Mouse (Mus musculus) forebrain, embryonic 14.5 days (tissue): ENCODE data around the gene Gm20878. TPM values are rescaled to one million over a fixed set of nuclear protein-coding genes. Genes with fewer than 3 reads are reported as not detected.
"Not testable (repeated sequence)": the region's sequence is repeated elsewhere in the genome, so short reads cannot be mapped to it uniquely, and the experiment has no call there.

Source experiments
- ATAC-seq: fragments of 200-750 bp; cut with Nextera tagmentation; 2 replicates; pipeline ENCODE4 v1.8.0; 2017; ENCODE audit warnings: mild to moderate bottlenecking, moderate library complexity
- DNase-seq: peaks from one replicate; pipeline ENCODE4 v3.0.0-alpha.2; 2015; ENCODE audit warnings: low spot score
- H3K27ac ChIP-seq: fragments of 300-500 bp; sonication (generic); 2 replicates; pipeline ENCODE4 v1.5.1; 2014; ENCODE audit warnings: low read depth, mild to moderate bottlenecking, control low read depth, low read length, moderate library complexity
- H3K27me3 ChIP-seq: fragments of 300-500 bp; sonication (generic); replicated peaks from 2 replicates; pipeline ENCODE4 v1.6.1; 2014; ENCODE audit warnings: low read length, control low read depth, mixed read lengths; ENCODE audit not compliant: control insufficient read depth, insufficient read depth
- H3K36me3 ChIP-seq: fragments of 300-500 bp; sonication (generic); 2 replicates; pipeline ENCODE4 v1.6.1; 2014; ENCODE audit warnings: low read length, control low read depth; ENCODE audit not compliant: control insufficient read depth, insufficient read depth
- H3K4me1 ChIP-seq: fragments of 300-500 bp; sonication (generic); 2 replicates; pipeline ENCODE4 v1.6.1; 2014; ENCODE audit warnings: antibody characterized with exemption, low read length, control low read depth; ENCODE audit not compliant: control insufficient read depth, insufficient read depth
- H3K4me2 ChIP-seq: fragments of 300-500 bp; sonication (generic); 2 replicates; pipeline ENCODE4 v1.6.1; 2014; ENCODE audit warnings: mild to moderate bottlenecking, control low read depth, low read length
- H3K4me3 ChIP-seq: fragments of 300-500 bp; sonication (generic); 2 replicates; pipeline ENCODE4 v1.5.1; 2014; ENCODE audit warnings: low read depth, low read length, control low read depth
- H3K9ac ChIP-seq: fragments of 300-500 bp; sonication (generic); 2 replicates; pipeline ENCODE4 v1.6.1; 2014; ENCODE audit warnings: mild to moderate bottlenecking, low read length, control low read depth, moderate library complexity
- H3K9me3 ChIP-seq: fragments of 300-500 bp; sonication (generic); replicated peaks from 2 replicates; pipeline ENCODE4 v1.6.1; 2016; ENCODE audit warnings: low read length, control low read depth, mixed read lengths; ENCODE audit not compliant: control insufficient read depth
- WGBS: fragments of 180-500 bp; shearing (Covaris S2); extraction: QIAGEN DNeasy Blood & Tissue Kit; methylation state at CpG from one replicate; pipeline ENCODE4 v1.1.7; 2014; 5-methylcytosine and 5-hydroxymethylcytosine counted together
- polyA plus RNA-seq: library from polyadenylated mRNA; unstranded; fragments of >200 nt; fragmentation: Nextera tagmentation; extraction: Ambion mirVana; gene quantifications from 2 replicates; pipeline ENCODE4 v1.2.1, GENCODE M21; 2014

Gm20878 gene
- 4.6 and 4.9 TPM in 2 replicates for polyA plus RNA-seq

DNA sequence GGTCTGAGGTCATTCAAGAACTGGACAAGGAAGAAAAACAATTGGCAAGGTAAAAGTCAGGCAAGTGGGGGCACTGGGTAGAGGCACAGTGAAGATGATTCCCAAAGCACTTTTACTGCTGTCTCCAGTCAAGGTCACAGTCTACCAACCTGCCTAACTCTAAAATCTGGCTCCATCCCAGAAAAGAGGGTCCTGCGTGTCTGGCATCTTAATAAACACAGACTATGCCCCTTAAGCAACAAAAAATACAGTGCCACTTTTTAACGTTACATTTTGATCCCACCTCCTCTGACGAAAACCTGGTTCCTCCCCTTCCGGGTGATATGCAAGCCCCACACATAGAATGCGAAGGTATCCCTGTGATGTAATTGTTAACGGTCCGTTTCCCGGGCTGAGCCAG lies at the start of gene Gm20878:
Gene Gm20878, plus strand, starts transcription at position 301 of the 400 bp plus-strand sequence.
- H3K4me2 ChIP-seq, H3K27me3 ChIP-seq, DNase-seq, H3K36me3 ChIP-seq, H3K9me3 ChIP-seq, H3K27ac ChIP-seq, ATAC-seq, H3K9ac ChIP-seq, H3K4me3 ChIP-seq, H3K4me1 ChIP-seq: not testable (repeated sequence)
- WGBS, result no CpG with 5 or more reads among the region's 8 CpGs

DNA sequence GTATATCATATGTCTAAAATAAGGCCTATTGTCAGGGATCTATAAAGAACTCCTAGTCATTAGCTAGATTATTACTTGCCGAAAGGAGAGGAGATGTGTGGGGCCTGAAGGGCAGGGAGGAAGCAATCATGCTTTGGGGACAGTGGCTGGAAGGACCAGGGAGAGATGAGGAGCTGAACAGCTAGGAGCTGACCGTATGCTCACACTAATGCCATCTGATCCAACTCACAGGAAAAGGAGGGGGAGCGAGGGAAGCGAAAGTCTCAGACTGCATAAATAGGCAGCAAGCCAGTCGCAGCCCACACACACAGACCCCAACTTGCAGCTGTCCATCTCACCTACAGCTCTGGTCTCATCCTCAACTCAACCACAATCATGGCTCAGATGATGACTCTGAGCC lies 38.1 kb upstream of the Gm20878 start, which contains the start of gene Gm21541:
Gene Gm21541, plus strand, starts transcription at position 301 of the 400 bp plus-strand sequence.
- not testable (repeated sequence) for ATAC-seq, H3K4me2 ChIP-seq
- WGBS, result no CpG with 5 or more reads among the region's 5 CpGs

DNA sequence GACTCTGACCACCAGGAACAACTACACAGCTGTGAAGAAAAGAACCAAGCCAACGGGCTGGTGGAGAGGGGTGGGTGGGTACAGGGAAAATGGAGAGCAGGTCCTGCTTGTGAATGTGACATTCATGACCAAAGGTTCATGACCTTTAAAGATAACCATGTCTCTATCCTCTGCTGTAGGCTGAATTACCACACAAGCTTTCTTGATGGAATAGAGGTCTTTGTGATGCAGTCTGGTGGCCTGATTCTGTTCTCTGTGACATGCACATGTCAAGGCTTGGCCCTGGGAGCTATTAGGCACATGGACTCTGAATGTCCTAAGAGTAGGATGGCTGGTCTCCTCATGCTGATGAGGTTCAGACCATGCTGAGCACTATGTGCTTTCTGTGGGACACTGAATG lies 24.4 kb downstream of the Gm20878 start, which contains the start of gene Fam205a4:
Gene Fam205a4, plus strand, starts transcription at position 301 of the 400 bp plus-strand sequence.
- H3K36me3 ChIP-seq, H3K9ac ChIP-seq, H3K4me3 ChIP-seq, H3K27ac ChIP-seq, H3K27me3 ChIP-seq, ATAC-seq, H3K4me1 ChIP-seq, H3K4me2 ChIP-seq, H3K9me3 ChIP-seq, DNase-seq: not testable (repeated sequence)
- no CpG with 5 or more reads among the region's 1 CpGs for WGBS

More for the DNA sequence above, 38.1 kb upstream of the Gm20878 start, which contains the start of gene Gm21541:
- not testable (repeated sequence) for H3K36me3 ChIP-seq, H3K4me3 ChIP-seq, H3K9ac ChIP-seq, H3K27ac ChIP-seq, H3K9me3 ChIP-seq, H3K27me3 ChIP-seq, DNase-seq, H3K4me1 ChIP-seq

Other genes starting within 250 kb of the Gm20878 start
- gene Cntfr, start 244.5 kb upstream of the Gm20878 start, polyA plus RNA-seq, result 12.6 and 12.7 TPM in 2 replicates
- 23.9 and 24.3 TPM in 2 replicates for gene Il11ra1, start 241.6 kb upstream of the Gm20878 start, polyA plus RNA-seq
- gene Rpp25l, start 228.0 kb upstream of the Gm20878 start, polyA plus RNA-seq, result 72.2 and 83.3 TPM in 2 replicates
- gene Dctn3, start 218.4 kb upstream of the Gm20878 start, polyA plus RNA-seq, result 301 and 330 TPM in 2 replicates
- 0.12 and 0.15 TPM in 2 replicates for gene Arid3c, start 210.4 kb upstream of the Gm20878 start, polyA plus RNA-seq
- gene Galt, start 186.3 kb upstream of the Gm20878 start, polyA plus RNA-seq, result 23.4 and 25.2 TPM in 2 replicates
- gene Sigmar1, start 185.4 kb upstream of the Gm20878 start, polyA plus RNA-seq, result 49.8 and 54.2 TPM in 2 replicates
- 195 and 200 TPM in 2 replicates for gene Ccl27a, start 167.3 kb upstream of the Gm20878 start, polyA plus RNA-seq
- gene Gm21541, start 38.0 kb upstream of the Gm20878 start, polyA plus RNA-seq, result not detected in 2 replicates
- gene Fam205a4, start 24.5 kb downstream of the Gm20878 start, polyA plus RNA-seq, result 0.74 and 0.93 TPM in 2 replicates
- gene Gm21093, start 93.2 kb downstream of the Gm20878 start, polyA plus RNA-seq, result 0.17 and 0.42 TPM in 2 replicates
- gene Gm3893, start 149.6 kb downstream of the Gm20878 start, polyA plus RNA-seq, result not detected in 2 replicates
- gene Gm13304, start 173.2 kb downstream of the Gm20878 start, polyA plus RNA-seq, result 0.42 TPM in 1 of 2 replicates, not detected in the other
- 1.6 TPM in 1 of 2 replicates, not detected in the other for gene Gm13306, start 211.9 kb downstream of the Gm20878 start, polyA plus RNA-seq
- not detected in 2 replicates for gene Gm13305, start 227.0 kb downstream of the Gm20878 start, polyA plus RNA-seq